Mouse (Mus musculus): ENCODE measurements around the gene Tmem184b.

Tmem184b gene

GRCm38 (mm10) chr15:79402836-79403762, at the start of gene Tmem184b:
TSS of gene Tmem184b (minus strand) at chr15:79403569.
- in situ Hi-C loops (cut with MboI; ENCODE audit: low sequenced_read_pairs) = no loop called here

DNA sequence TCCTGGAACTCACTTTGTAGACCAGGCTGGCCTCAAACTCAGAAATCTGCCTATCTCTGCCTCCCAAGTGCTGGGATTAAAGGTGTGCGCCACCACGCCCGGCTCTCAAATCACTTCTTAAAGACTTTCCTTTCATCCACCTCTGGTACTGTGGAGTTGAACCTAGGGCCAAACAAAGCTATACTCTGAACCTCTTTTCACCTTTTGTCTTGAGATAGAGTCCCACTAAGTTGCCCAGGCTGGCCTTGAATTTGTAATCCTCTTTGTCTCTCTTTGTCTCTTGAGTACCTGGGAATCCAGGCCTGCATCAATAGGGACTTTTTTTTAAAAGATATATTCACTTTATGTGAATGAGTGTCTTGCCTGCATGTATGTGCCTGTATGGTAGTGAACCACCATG, 44.7 kb upstream of the Tmem184b start:
- in situ Hi-C loops (cut with MboI; ENCODE audit: low sequenced_read_pairs) = no loop called here

GRCm38 (mm10) chr15:79445786-79446654, 42.7 kb upstream of the Tmem184b start:
- in situ Hi-C loops (cut with MboI; ENCODE audit: low sequenced_read_pairs) = no loop called here

GRCm38 (mm10) chr15:79443856-79444410, 40.6 kb upstream of the Tmem184b start:
- in situ Hi-C loops (cut with MboI; ENCODE audit: low sequenced_read_pairs) = no loop called here

DNA sequence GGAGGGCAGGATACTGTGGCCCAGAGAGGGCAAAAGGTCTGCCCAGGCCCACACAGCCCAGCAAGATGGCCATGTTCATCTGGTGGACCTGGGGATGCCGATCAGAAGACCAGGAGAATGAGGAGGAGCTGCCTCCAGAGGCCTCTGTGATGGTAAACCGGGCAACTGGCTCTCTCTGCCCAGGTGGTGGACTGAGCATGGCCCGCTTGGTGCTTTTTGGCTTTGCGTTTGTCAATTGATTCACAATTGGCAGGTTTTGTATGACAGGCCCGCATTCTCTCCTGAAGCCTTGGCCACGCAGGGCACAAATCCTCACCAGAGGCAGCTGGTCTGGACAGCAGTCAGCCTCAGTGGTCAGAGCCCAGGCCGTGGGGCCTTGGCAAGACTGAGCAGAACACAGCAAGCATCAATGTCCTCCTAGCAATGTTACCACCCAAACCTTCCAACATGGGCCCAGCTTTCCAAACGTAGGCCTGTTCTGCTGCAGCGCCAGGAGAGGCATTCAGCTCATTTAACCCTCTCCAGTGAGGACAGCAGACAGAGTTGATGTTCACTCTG, 39.7 kb upstream of the Tmem184b start:
- in situ Hi-C loops (cut with MboI; ENCODE audit: low sequenced_read_pairs) = no loop called here

DNA sequence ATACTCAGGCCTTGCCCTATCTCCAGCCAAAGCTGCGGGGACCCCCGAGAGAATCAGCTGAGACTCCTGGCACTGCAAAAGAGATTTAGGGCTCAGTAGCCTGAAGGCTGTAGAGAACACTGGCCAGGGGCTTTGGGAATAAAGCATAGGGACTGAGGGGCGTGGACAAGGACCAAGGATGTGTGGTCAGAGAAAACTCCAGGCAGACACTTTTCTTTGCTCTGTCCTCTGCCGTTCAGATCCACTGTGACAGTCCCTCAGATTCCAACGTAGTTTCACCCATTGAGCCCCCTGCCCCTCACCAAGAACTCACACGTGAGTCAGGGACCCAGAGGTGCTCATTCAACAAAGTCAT, 38.9 kb upstream of the Tmem184b start:
- in situ Hi-C loops (cut with MboI; ENCODE audit: low sequenced_read_pairs) = no loop called here

- in situ Hi-C loops (cut with MboI; ENCODE audit: low sequenced_read_pairs) = no loop called here
These were observed 38.2 kb upstream of the Tmem184b start for GRCm38 (mm10) chr15:79441331-79442256.

DNA sequence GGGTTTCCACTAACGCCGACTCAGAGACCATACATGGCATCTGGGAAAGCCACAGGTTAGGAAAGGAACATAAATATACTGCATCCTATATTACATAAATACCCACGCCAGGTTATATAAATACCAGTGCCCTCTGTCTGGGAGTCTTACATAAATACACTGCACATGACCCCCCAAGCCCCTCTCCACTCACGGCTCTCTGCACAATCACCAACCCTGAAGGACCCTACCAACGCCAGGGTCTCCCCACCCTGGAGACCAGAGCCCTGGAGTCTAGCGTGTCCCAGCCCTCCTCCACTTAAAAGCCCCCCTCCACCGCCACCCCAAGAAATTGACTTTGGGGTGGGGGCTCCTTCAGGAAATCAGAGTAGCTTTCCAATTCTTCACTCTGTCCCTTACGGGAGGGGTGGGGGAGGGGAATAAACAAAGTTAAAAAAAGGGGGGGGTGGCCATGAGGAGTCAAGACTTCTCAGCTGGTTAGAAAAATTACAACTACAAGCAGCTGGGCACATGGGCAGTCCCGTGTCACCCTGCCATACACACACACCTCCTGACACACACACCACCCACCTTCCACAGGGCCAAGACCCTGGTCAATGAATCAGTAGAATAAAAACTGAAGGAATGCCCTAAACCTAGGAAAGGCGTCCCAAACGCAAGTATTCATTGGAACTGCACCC, 37.4 kb upstream of the Tmem184b start:
- in situ Hi-C loops (cut with MboI; ENCODE audit: low sequenced_read_pairs) = no loop called here

DNA sequence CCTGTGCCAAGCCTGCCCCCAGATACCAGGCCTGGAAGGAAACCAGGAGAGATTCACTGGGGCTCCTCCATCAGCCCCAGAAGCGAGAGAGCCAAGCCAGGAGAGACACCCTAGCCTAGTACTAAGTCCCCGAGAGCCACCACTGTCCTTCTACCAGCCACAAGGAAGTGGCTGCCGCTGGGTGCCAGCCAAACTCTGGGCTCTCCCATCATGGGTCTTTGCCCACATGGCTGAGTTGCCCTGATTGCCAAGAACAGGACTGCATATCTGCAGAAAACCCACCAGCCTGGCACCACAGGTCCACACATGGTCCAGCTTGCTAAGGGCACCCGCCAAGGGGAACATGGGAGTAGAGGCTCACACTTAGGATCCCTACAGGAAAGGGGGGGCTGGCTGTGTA, 36.9 kb upstream of the Tmem184b start:
- in situ Hi-C loops (cut with MboI; ENCODE audit: low sequenced_read_pairs) = no loop called here

- in situ Hi-C loops (cut with MboI; ENCODE audit: low sequenced_read_pairs) = no loop called here
These were observed 36.0 kb upstream of the Tmem184b start for GRCm38 (mm10) chr15:79439386-79439785.

GRCm38 (mm10) chr15:79438816-79439215, 35.4 kb upstream of the Tmem184b start:
- in situ Hi-C loops (cut with MboI; ENCODE audit: low sequenced_read_pairs) = no loop called here

GRCm38 (mm10) chr15:79438209-79438810, 34.9 kb upstream of the Tmem184b start:
- in situ Hi-C loops (cut with MboI; ENCODE audit: low sequenced_read_pairs) = no loop called here

DNA sequence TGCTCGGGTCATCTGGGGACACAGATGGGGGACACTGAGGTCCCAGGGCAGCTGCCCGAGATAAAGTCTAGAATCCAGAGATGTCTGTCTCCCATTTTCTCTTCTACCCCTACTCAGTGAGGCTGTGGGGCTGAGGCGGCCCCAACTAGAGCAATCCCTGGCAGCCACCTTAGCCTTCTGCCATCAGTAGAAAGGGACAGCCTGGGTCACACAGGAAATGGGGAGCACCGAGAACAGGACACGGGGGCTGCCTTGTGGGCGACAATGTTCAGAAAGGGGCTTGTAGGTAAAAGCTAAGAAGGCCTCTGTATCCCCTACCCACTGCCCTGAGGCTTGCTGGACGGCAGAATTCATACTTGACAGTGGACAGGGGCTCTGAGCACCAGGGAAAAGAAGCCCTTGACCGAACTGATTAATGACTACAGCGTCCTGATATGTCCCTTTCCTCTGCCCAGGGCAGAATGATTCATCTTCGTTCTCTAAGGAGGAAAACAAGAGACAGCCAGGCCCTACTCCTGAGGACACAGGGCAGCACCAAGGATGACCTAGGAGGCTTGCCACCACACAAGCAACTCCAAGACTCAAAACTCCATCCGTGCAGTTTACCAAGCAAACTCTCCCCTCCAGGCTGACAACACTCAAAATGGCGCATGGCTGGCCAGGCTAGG, 34.3 kb upstream of the Tmem184b start:
- in situ Hi-C loops (cut with MboI; ENCODE audit: low sequenced_read_pairs) = no loop called here

DNA sequence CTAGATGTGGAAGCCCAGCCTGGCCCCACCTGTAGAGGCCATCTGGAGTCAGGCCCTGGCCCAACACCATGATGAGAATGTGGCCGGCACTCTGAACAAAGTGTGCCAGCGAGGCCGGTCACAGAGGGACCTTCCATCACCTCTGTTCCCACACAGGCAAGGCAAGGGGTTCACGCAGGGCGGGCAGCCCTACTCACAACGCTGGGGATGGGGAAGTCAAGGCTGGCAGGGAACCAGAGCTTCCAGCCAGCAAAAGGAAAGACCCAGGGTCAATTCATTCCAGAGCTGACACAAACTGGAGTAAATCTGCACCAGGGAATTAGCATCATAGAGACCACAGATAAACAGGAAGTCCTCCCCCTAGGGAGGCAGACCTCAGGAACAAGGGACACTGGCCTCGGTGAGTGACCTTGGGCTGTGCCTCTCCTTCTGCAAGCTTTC, 33.1 kb upstream of the Tmem184b start:
- in situ Hi-C loops (cut with MboI; ENCODE audit: low sequenced_read_pairs) = no loop called here

GRCm38 (mm10) chr15:79435191-79435671, 31.9 kb upstream of the Tmem184b start:
- in situ Hi-C loops (cut with MboI; ENCODE audit: low sequenced_read_pairs) = no loop called here

DNA sequence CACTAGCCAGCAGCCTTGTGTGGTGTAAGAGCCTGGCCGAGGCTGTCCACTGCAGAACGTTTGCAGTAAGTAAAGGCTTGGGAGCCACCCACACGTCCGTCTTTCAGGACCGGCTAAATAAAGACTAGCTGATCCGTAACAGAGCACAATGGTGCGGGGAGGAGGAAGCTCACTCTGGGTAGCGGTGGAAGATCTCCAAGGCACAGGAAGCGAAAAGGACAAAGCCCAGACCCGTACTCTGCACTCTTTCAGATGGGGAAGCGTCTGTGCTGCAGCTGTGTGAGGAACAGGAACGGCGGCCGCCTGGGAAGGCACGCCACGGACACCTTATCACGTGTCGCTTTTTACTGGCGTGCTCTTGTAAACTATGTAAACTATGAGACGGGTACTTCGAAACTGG, 29.5 kb upstream of the Tmem184b start:
- in situ Hi-C loops (cut with MboI; ENCODE audit: low sequenced_read_pairs) = no loop called here

- in situ Hi-C loops (cut with MboI; ENCODE audit: low sequenced_read_pairs) = no loop called here
These were observed 29.0 kb upstream of the Tmem184b start for GRCm38 (mm10) chr15:79432328-79432727.

DNA sequence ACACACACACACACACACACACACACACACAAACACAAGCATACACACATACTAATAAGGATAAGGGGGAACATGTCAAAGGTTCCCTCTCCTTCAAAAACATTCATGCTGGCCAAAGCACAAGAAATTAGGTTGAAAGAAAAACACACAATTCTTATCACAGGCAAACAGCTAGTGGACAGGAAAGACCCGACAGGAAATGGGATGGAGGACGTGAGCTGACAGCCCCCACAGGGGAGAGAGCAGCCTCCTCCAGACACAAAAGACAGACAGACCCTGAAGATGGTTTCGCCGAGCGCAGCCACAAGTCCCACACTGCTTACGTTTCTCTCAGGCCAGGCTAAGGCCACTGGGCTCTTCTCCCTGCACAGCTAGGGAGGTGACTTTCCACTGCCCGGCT, 28.6 kb upstream of the Tmem184b start:
- in situ Hi-C loops (cut with MboI; ENCODE audit: low sequenced_read_pairs) = no loop called here

Data from CH12F3 (cell line).